Mouse (Mus musculus) CH12.LX (cell line): ENCODE results near the gene Crnkl1. TPM values are rescaled to one million over a fixed set of nuclear protein-coding genes. Genes with fewer than 3 reads are reported as not detected.

Experiments used
- DNase-seq: peaks from one replicate; pipeline ENCODE4 v3.0.0-alpha.2; 2013; ENCODE audit errors: extremely low read depth
- H3K27ac ChIP-seq: 2 replicates; pipeline ENCODE4 v1.5.1; 2012; ENCODE audit warnings: low read depth, mild to moderate bottlenecking, control low read depth, moderate library complexity; ENCODE audit not compliant: insufficient read depth
- H3K27me3 ChIP-seq: replicated peaks from 2 replicates; pipeline ENCODE3; 2012; ENCODE audit warnings: inconsistent platforms
- H3K36me3 ChIP-seq, 2 experiments: replicated peaks in 1 of 2; 2 replicates each; pipeline versions ENCODE3 to v1.6.1; 2012; ENCODE audit warnings: inconsistent platforms in 1 of 2, low read length in 1 of 2, mild to moderate bottlenecking in 1 of 2, mixed read lengths in 1 of 2, moderate library complexity in 1 of 2; ENCODE audit not compliant: control insufficient read depth in 1 of 2, insufficient read depth in 1 of 2
- H3K4me1 ChIP-seq, 2 experiments: 2 replicates each; pipeline ENCODE4 v1.6.1; 2012; ENCODE audit warnings: inconsistent platforms in 1 of 2, moderate library complexity in 1 of 2; ENCODE audit not compliant: insufficient read depth in 2 of 2, control insufficient read depth in 1 of 2
- H3K4me2 ChIP-seq: 2 replicates; pipeline ENCODE4 v1.6.1; 2012; ENCODE audit warnings: low read depth, mild to moderate bottlenecking, control low read depth; ENCODE audit not compliant: poor library complexity, insufficient read depth, severe bottlenecking
- H3K4me3 ChIP-seq, 3 experiments: fragments of 150-350 bp in 1 of 3; sonication (generic) in 1 of 3; replicated peaks in 1 of 3; 2 replicates each; pipeline versions ENCODE3 to v1.5.1; 2011 to 2012; ENCODE audit warnings: low read depth in 2 of 3, low read length in 2 of 3, mild to moderate bottlenecking in 2 of 3, moderate library complexity in 2 of 3, control low read depth in 1 of 3, improper control_type of control experiment in 1 of 3, inconsistent platforms in 1 of 3, mixed read lengths in 1 of 3; ENCODE audit not compliant: poor library complexity in 1 of 3
- H3K79me2 ChIP-seq: replicated peaks from 2 replicates; pipeline ENCODE4 v1.6.1; 2012; ENCODE audit warnings: mild to moderate bottlenecking, moderate library complexity; ENCODE audit not compliant: control insufficient read depth, poor library complexity, insufficient read depth, severe bottlenecking; ENCODE audit errors: extremely low read depth
- H3K9ac ChIP-seq: 2 replicates; pipeline ENCODE4 v1.6.1; 2012; ENCODE audit warnings: low read depth, mild to moderate bottlenecking, control low read depth, moderate library complexity; ENCODE audit not compliant: insufficient read depth
- H3K9me3 ChIP-seq: replicated peaks from 2 replicates; pipeline ENCODE3; 2012; ENCODE audit warnings: low read length, inconsistent platforms, mixed read lengths
- BHLHE40 ChIP-seq: IDR thresholded peaks from 2 replicates; pipeline ENCODE4 v1.6.1; 2011; ENCODE audit warnings: mild to moderate bottlenecking, low read depth, low read length, improper control_type of control experiment
- CHD1 ChIP-seq: IDR thresholded peaks from 2 replicates; pipeline ENCODE4 v1.6.1; 2012; ENCODE audit warnings: low read depth, low read length, improper control_type of control experiment, inconsistent platforms
- CTCF ChIP-seq, 2 experiments: IDR thresholded peaks in 1 of 2; conservative IDR thresholded peaks in 1 of 2; 2 replicates each; pipeline ENCODE4 v1.5.1; 2011 to 2012; ENCODE audit warnings: low read depth in 2 of 2, low read length in 2 of 2, improper control_type of control experiment in 1 of 2, inconsistent platforms in 1 of 2, mild to moderate bottlenecking in 1 of 2, moderate library complexity in 1 of 2
- ELF1 ChIP-seq: IDR thresholded peaks from 2 replicates; pipeline ENCODE4 v1.6.1; 2014; ENCODE audit warnings: low read depth, mild to moderate bottlenecking, inconsistent platforms, low read length, improper control_type of control experiment
- EP300 ChIP-seq: IDR thresholded peaks from 2 replicates; pipeline ENCODE4 v1.6.1; 2011; ENCODE audit warnings: low read length, improper control_type of control experiment
- ETS1 ChIP-seq: conservative IDR thresholded peaks from 2 replicates; pipeline ENCODE4 v1.6.1; 2012; ENCODE audit warnings: low read depth, mild to moderate bottlenecking, inconsistent platforms, low read length, improper control_type of control experiment, moderate library complexity
- HCFC1 ChIP-seq: IDR thresholded peaks from 2 replicates; pipeline ENCODE4 v1.6.1; 2012; ENCODE audit warnings: low read depth, mild to moderate bottlenecking, inconsistent platforms, low read length, improper control_type of control experiment
- IRF4 ChIP-seq: IDR thresholded peaks from 2 replicates; pipeline ENCODE4 v1.6.1; 2014; ENCODE audit warnings: low read depth, mild to moderate bottlenecking, inconsistent platforms, low read length, improper control_type of control experiment
- KAT2A ChIP-seq: IDR thresholded peaks from 2 replicates; pipeline ENCODE4 v1.6.1; 2012; ENCODE audit warnings: low read length, improper control_type of control experiment, inconsistent platforms; ENCODE audit not compliant: insufficient replicate concordance
- MAZ ChIP-seq: IDR thresholded peaks from 2 replicates; pipeline ENCODE4 v1.6.1; 2012; ENCODE audit warnings: low read depth, mild to moderate bottlenecking, inconsistent platforms, low read length, improper control_type of control experiment, moderate library complexity
- MEF2A ChIP-seq: IDR thresholded peaks from 2 replicates; pipeline ENCODE4 v1.6.1; 2014; ENCODE audit warnings: low read depth, mild to moderate bottlenecking, inconsistent platforms, low read length, improper control_type of control experiment, borderline replicate concordance
- MXI1 ChIP-seq: IDR thresholded peaks from 2 replicates; pipeline ENCODE4 v1.6.1; 2011; ENCODE audit warnings: mild to moderate bottlenecking, low read depth, low read length, improper control_type of control experiment
- NRF1 ChIP-seq: IDR thresholded peaks from 2 replicates; pipeline ENCODE4 v1.6.1; 2014; ENCODE audit warnings: low read depth, mild to moderate bottlenecking, inconsistent platforms, low read length, improper control_type of control experiment, moderate library complexity
- PAX5 ChIP-seq: IDR thresholded peaks from 2 replicates; pipeline ENCODE4 v1.6.1; 2012; ENCODE audit warnings: low read length, inconsistent platforms, mixed read lengths
- POLR2AphosphoS2 ChIP-seq: IDR thresholded peaks from 2 replicates; pipeline ENCODE4 v1.6.1; 2011; ENCODE audit warnings: low read depth, low read length, improper control_type of control experiment
- RAD21 ChIP-seq: IDR thresholded peaks from 2 replicates; pipeline ENCODE4 v1.6.1; 2011; ENCODE audit warnings: low read depth, mild to moderate bottlenecking, low read length, improper control_type of control experiment, moderate library complexity
- SIN3A ChIP-seq: IDR thresholded peaks from 2 replicates; pipeline ENCODE4 v1.6.1; 2012; ENCODE audit warnings: low read length, improper control_type of control experiment, inconsistent platforms
- TCF12 ChIP-seq: IDR thresholded peaks from 2 replicates; pipeline ENCODE4 v1.6.1; 2014; ENCODE audit warnings: low read depth, mild to moderate bottlenecking, inconsistent platforms, low read length, improper control_type of control experiment
- UBTF ChIP-seq: IDR thresholded peaks from 2 replicates; pipeline ENCODE4 v1.6.1; 2012; ENCODE audit warnings: low read depth, mild to moderate bottlenecking, inconsistent platforms, low read length, improper control_type of control experiment, moderate library complexity
- USF1 ChIP-seq: IDR thresholded peaks from 2 replicates; pipeline ENCODE4 v1.6.1; 2014; ENCODE audit warnings: low read depth, mild to moderate bottlenecking, inconsistent platforms, low read length, improper control_type of control experiment
- USF2 ChIP-seq: conservative IDR thresholded peaks from 2 replicates; pipeline ENCODE4 v1.6.1; 2011; ENCODE audit warnings: low read depth, low read length, improper control_type of control experiment
- ZC3H11A ChIP-seq: IDR thresholded peaks from 2 replicates; pipeline ENCODE4 v1.6.1; 2012; ENCODE audit warnings: low read depth, mild to moderate bottlenecking, inconsistent platforms, low read length, improper control_type of control experiment
- ZKSCAN1 ChIP-seq: IDR thresholded peaks from 2 replicates; pipeline ENCODE4 v1.6.1; 2012; ENCODE audit warnings: low read depth, inconsistent platforms, low read length, improper control_type of control experiment, borderline replicate concordance
- ZMIZ1 ChIP-seq: IDR thresholded peaks from 2 replicates; pipeline ENCODE4 v1.6.1; 2012; ENCODE audit warnings: low read depth, mild to moderate bottlenecking, inconsistent platforms, low read length, improper control_type of control experiment
- ZNF384 ChIP-seq: IDR thresholded peaks from 2 replicates; pipeline ENCODE4 v1.6.1; 2012; ENCODE audit warnings: low read depth, low read length, improper control_type of control experiment, inconsistent platforms
- dilution Hi-C: fragments of 300-500 bp; cut with MboI; formaldehyde crosslinking; loops from 2 replicates; pipeline ENCODE4 v1.14.3; 2020; ENCODE audit warnings: low sequenced_read_pairs; ENCODE audit not compliant: extremely low pct_unique_long_range_greater_than_20kb, extremely low pct_ligation_motif_present
- in situ Hi-C: fragments of 300-500 bp; cut with MboI; formaldehyde crosslinking; loops from 3 replicates; pipeline ENCODE4 v1.14.3; 2019; ENCODE audit warnings: low sequenced_read_pairs, low pct_ligation_motif_present, low pct_unique_long_range_greater_than_20kb, mixed read lengths
- polyA plus RNA-seq: library from polyadenylated mRNA; unstranded; fragments of >175 nt; gene quantifications from 2 replicates; pipeline ENCODE4 v1.2.1, GENCODE M21; 2012; ENCODE audit warnings: low read depth; ENCODE audit not compliant: insufficient read length
- total RNA-seq, 2 experiments: library from RNA; depleted of rRNA; stranded (reverse); fragments of 300-350 nt in 1 of 2; fragments of >200 nt in 1 of 2; gene quantifications; 2 replicates each; pipeline ENCODE4 v1.2.3; 2012 to 2014

Gene Crnkl1
- total and polyA plus RNA-seq, 3 experiments = 18.8 to 31.6 (median 30.4) TPM

GRCm38 (mm10) chr2:145905156-145905555, 29.7 kb downstream of the Crnkl1 start (continued):
- TF ChIP-seq CHD1 = no peak
- no peak for TF ChIP-seq PAX5
- no peak for TF ChIP-seq USF1
- no peak for TF ChIP-seq UBTF
- no peak for TF ChIP-seq NRF1
- no peak for TF ChIP-seq ZKSCAN1
- TF ChIP-seq POLR2AphosphoS2 = no peak

- no peaks in the 10 kb centered on the region for H3K9me3 ChIP-seq
- H3K36me3 ChIP-seq = peaks cover 14 to 27% of the 10 kb centered on the region in 2 experiments
- peak overlapping the region; percentile 84 for H3K4me2 ChIP-seq
- peaks cover 9 to 56% of the 10 kb centered on the region in 2 experiments for H3K4me1 ChIP-seq
- peak; percentile 33 for DNase-seq
- dilution Hi-C loops (no loop called here), in situ Hi-C loops (no loop called here)
- peak overlapping the region; percentile 84 for H3K9ac ChIP-seq
- peak overlapping the region; percentile 85 to 97 (median 94) for H3K4me3 ChIP-seq
- peak overlapping the region; percentile 37 for H3K27ac ChIP-seq
- TF ChIP-seq RAD21 (no peak), CHD1 (peak; percentile 24), MXI1 (peak; percentile 56; the same call in 1 of the 2 replicates), MAZ (no peak), SIN3A (peak; percentile 53), ZNF384 (no peak), IRF4 (no peak; the same call in 1 of the 2 replicates)
- peaks cover 59% of the 10 kb centered on the region for H3K79me2 ChIP-seq
- no peaks in the 10 kb centered on the region for H3K27me3 ChIP-seq
These were observed 30.7 kb downstream of the Crnkl1 start for GRCm38 (mm10) chr2:145903983-145904616.

- dilution Hi-C loops = no loop called here
- in situ Hi-C loops = no loop called here
- Histone ChIP-seq H3K9ac (peak overlapping the region; percentile 84), H3K4me1 (peaks cover 7 to 52% of the 10 kb centered on the region in 2 experiments), H3K27me3 (no peaks in the 10 kb centered on the region), H3K4me3 (peak overlapping the region; percentile 85 to 97 (median 94)), H3K9me3 (no peaks in the 10 kb centered on the region), H3K27ac (peak overlapping the region; percentile 60), H3K36me3 (peaks cover 8 to 19% of the 10 kb centered on the region in 2 experiments), H3K79me2 (peaks cover 52% of the 10 kb centered on the region), H3K4me2 (peak overlapping the region; percentile 84)
- DNase-seq = peak; percentile 90
- TF ChIP-seq POLR2AphosphoS2 (0 out of 2 replicates have a peak, but pooled peaks have one; percentile 36), ELF1 (peak; percentile 81), MEF2A (peak; percentile 66; the same call in 1 of the 2 replicates), BHLHE40 (no peak), ZNF384 (peak; percentile 70), TCF12 (peak; percentile 84), ETS1 (no peak), EP300 (no peak), HCFC1 (peak; percentile 92), ZMIZ1 (peak; percentile 65; the same call in 1 of the 2 replicates), ZC3H11A (no peak), NRF1 (peak; percentile 59), USF2 (no peak), CTCF (conservative IDR thresholded peaks at IDR 0.05 in 1 of 2, IDR thresholded peaks at IDR 0.05 in 1 of 2; ENCODE audit: low read depth in 2 of 2, low read length in 2 of 2) (peak in 1 of 2 experiments; percentile 67; a peak in 2 of 4 replicates), MAZ (0 out of 2 replicates have a peak, but pooled peaks have one; percentile 23), PAX5 (no peak), ZKSCAN1 (no peak), KAT2A (peak; percentile 92; the same call in 1 of the 2 replicates)
These were observed 31.5 kb downstream of the Crnkl1 start for GRCm38 (mm10) chr2:145903061-145903901.
